Mouse (Mus musculus) C2C12 (cell line): ENCODE measurements around the gene Cmtr1.

Experiments
- CEBPB ChIP-seq: IDR thresholded peaks from one replicate; pipeline ENCODE4 v1.6.1; 2011; ENCODE audit warnings: low read depth, mild to moderate bottlenecking, control low read depth, moderate library complexity
- CTCF ChIP-seq: IDR thresholded peaks from one replicate; pipeline ENCODE4 v1.5.1; 2011; ENCODE audit not compliant: control insufficient read depth, insufficient read depth, insufficient read length
- MAX ChIP-seq: IDR thresholded peaks from one replicate; pipeline ENCODE4 v1.6.1; 2011; ENCODE audit warnings: mild to moderate bottlenecking, control low read depth
- USF1 ChIP-seq: IDR thresholded peaks from one replicate; pipeline ENCODE4 v1.6.1; 2011; ENCODE audit warnings: low read depth, mild to moderate bottlenecking, control low read depth, moderate library complexity

GRCm38 (mm10) chr17:29706981-29707545 is 46.7 kb downstream of the Cmtr1 start:
- no peak for TF ChIP-seq CTCF
- no peak for TF ChIP-seq MAX
- TF ChIP-seq USF1, result no peak
- no peak for TF ChIP-seq CEBPB
